Mouse (Mus musculus): ENCODE data around the gene Gzmb.
"Not testable (repeated sequence)": the region's sequence is repeated elsewhere in the genome, so short reads cannot be mapped to it uniquely, and the experiment has no call there.

Gene Gzmb

DNA sequence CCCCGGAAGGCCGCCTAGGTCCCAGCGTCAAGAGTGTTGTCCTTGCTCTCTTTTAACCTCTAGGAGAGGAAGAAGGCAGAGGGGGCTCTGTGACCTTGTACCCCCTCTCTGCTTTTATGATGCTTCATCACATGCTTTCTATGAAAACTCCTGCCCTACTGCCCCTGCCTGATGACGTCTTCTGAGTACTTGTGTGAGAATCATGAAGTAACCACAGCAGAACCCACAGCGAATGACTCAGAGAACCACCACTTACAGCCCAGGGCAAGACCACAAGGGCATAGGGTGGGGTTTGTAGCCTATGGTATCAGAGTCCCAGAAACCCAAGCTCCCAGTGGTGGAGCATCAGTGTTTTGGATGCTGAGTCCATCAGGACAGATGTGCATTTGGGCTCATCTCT, at the start of gene Gzmb:
TSS of gene Gzmb (minus strand) at position 108 of the 400 bp plus-strand sequence.
- no peak for DNase-seq

DNA sequence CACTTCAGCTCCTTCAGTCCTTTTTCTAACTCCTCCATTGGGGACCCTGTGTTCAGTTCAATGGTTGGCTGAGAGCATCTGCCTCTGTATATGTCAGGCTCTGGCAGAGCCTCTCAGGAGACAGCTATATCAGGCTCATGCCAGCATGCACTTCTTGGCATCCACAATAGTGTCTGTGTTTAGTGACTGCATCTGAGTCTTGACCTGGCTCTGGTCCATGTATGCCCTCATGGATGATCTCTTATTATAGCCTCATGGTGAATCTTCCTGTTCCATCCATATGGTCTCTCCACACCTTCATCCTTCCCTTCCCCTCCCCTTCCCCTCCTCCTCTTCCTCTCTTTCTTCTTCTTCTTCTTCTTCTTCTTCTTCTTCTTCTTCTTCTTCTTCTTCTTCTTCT, 49.7 kb upstream of the Gzmb start:
- DNase-seq: peak; percentile 31 to 45

DNA sequence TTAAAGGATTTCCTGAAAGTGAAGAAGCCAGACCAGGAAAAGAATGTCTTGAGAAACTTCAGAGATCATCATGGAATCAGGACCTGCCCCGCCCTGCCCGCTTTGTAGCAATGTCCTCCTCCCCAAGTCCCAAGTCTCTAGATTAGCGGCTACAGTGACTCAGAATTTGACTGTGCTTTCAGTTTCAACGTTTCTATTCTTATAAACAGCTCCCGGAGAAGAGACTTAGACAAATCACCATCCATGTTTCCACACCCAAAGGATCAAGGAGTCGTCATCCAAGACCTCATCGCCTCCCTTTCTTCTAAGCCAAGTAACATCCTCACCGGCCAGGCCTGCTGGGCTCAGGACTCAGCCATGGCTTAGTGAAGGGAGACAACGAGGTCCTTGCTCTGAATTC, 48.2 kb upstream of the Gzmb start:
- no peak for DNase-seq

DNA sequence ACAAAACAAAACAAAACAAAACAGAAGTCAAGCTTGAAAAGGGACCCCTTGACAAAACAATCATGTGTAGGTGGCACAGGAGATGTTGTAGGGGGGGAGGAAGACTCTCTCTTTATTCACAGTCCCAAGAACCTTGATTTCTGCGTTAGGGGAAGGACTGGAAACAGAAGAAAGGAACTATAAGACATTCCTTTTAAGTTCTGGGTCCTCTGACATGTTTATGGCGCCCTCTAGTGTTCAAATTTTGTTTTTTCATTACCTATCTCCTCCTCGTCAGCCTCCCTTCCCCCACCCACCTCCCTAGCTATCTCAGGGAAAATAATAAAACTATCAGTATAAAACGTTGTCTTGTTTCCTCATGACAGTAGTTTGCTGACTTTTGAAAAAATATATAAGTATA, 42.1 kb upstream of the Gzmb start:
- DNase-seq: no peak

DNA sequence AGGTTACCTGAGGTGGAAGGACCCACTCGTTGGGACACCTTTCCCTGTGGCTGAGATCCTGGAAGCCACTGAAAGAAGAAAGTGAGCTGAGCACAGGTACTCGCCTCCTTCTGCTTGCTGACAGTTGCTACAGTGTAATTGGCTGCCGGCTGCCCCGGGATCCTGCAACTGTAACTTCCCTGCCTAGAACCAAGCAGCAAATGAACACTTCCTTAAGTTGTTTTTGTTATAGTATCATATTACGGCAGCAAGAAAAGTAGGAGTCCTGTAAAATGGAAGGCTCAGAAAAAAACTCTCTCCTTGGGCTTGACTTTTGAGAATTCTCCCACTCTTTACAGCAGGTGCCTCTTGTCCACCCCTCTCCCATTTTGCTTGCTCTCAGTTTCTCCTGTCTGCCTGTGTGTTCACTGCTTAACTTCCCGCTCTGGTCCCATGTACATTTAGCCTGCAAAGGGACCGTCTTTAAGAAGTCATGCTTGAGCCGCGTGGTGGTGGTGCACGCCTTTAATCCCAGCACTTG, 41.5 kb upstream of the Gzmb start:
- DNase-seq: no peak

DNA sequence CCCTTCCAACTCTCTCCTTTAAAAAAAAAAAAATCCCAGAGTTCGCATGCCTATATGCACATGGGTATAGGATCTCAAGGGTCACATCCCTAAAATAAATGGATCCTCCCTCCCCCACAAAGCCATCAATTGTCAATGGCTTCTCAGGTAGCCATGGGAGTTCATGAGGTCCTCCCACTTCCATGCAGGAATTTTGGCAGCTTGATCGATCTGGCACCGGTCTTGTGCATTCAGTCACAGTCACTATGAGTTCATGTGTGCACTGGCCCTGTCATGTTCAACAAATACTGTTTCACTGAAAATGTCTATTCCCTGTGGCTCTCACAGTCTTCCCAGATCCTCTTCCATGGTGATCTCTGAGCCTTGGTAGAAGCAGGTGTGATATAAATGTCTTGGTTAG, 40.0 kb upstream of the Gzmb start:
- DNase-seq: no peak

DNA sequence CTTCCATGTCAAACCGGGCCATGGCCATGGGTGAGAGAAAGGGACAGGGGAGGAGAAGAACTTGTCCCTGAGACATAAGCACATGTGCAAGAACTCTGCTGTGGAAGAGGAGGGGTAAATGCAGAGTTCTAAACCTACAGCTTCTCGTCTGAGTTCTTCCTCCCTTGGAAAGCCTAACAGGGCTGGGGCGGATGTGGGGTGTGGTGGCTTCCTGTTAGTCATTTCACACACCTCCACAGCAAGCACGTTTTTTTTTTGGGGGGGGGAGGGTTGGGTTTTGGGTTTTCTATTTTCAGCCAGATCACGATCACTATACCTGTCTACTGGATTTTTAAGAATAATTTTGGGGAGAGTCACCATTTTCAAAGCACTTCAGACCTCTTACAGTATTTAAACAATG, 34.7 kb upstream of the Gzmb start:
- no peak for DNase-seq

DNA sequence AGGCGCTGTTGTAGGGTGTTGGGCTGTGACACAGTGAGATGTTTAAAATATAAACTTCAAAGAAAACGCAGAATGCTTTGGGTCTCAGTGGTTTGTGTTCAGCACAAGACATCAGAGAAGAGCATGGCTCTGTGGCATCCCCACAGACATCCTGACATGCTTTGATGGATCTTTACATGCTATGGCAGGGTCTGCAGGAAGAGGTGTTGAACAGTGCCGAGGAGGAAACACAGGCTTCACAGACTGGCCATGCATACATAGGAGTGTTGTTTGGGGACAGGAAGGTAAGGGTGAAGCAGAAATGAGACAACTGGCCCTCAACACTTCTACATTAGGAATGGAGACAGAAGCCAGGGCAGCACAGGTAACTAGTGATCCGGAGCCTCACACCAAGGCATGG, 34.0 kb upstream of the Gzmb start:
- no peak for DNase-seq

DNA sequence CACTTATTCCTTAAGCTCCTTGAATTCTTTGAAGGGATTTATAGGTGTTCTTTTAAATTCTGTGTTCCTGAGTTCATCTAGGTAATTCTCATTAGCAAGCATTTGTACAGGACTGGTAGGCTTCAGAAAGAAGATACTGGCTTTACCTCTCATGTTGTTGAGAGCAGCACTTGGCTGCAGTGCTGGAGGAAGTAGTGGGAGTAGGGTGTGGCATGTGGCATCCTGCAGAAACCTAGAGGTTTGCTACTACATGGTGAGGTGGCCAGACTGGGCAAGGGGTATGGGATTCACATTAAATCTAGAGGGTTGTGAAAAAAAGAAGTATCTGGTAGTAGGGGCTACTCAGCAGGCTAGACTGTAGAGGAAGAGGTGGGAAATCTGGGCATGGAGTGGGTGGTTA, 31.1 kb upstream of the Gzmb start:
- no peak for DNase-seq

DNA sequence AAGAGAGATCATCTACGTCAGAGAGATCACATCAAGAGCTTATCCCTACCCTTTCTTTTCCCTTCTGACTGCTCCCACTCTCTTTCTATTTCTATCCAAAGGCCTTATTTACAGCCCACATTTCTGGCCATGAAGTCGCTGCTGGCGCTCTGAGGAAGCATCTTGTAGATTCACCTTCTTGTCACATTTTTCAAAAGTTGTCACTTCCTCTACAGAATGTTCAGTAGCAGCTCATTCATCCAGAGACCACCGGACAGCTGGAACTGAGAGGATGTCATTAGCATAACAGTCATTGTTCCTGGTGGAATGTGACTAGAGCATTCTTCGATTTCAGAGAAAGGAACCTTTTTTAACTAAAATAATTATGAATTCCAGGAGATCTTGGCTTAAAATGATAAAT, 26.6 kb upstream of the Gzmb start:
- DNase-seq: no peak

DNA sequence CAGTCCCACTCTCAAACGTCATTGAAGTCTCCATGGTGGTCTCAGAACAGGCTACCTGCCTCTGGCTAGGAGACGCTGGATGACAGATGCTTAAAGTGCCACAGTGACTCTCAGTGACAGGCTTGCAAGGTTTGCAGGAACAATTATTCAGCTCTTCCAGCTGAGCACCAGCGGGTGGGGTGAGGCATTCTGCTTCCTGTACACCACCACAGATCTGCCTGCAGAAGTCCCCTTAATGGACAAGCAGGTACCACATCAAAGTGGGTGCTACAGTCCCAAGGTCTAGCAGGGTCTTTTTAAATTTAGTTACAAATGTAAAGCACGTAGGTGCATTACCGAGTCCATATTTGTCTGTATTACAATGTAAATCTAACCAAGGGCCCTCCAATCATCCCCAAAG, 25.7 kb upstream of the Gzmb start:
- no peak for DNase-seq

DNA sequence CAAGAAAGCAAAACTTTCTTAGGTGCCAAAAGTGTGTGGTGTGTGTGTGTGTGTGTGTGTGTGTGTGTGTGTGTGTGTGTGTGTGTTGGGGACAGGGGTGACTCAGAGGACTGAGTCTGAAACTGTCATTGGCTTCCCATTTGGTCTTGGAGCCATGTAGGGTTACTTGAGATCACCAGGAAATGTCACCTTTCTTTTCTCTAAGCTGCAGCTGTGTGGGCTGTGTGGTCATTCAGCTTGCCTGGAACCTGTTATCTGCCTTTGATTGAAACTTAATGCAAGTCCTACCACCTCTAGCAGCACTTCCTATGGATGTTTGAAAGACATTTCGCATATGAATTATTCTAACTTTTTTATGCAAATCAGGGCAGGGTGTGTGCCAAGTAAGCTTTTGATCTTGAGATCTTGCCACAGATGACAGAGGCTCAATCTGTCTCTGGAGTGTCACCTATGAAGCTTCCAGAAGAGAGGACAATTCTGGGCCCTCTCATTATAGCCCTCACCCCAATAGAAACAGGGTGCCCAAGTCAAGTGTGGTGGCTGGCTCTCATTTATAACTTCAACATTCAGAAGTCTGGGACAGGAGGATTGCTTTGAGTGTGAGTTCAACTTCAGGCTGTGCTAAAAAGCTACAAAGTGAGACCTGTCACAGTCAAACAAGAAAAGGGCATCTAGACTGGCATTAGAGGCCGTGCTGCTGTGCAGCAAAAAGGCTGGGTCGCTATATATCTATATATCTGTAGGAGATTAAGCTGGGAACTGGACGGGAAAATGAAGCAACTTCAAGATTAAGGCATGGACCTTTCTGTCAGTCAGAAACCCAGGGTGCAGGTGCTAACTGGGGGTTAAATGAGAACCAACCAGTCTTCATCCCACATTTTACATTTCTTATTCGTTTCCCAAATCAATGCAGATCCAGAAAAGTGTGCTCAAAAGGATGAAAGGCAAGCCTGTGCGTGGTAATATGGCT, 22.6 kb upstream of the Gzmb start:
- DNase-seq: no peak

DNA sequence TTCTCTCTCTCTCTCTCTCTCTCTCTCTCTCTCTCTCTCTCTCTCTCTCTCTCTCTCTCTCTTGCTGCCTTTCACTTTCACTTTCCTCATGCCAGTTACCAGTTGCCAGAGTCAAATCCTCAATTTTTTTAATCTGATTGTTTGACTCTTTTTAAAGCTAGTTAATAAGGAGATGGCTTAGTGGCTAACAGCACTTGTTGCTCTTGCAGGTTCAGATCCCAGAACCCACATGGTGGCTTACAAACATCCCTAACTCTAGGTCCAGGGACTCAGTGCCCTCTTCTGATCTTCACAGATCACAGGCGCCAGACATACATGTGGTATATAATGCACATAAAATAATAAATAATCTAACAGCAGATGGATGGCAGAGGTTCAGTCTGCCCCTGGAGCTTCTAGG, 21.8 kb upstream of the Gzmb start:
- DNase-seq: no peak

DNA sequence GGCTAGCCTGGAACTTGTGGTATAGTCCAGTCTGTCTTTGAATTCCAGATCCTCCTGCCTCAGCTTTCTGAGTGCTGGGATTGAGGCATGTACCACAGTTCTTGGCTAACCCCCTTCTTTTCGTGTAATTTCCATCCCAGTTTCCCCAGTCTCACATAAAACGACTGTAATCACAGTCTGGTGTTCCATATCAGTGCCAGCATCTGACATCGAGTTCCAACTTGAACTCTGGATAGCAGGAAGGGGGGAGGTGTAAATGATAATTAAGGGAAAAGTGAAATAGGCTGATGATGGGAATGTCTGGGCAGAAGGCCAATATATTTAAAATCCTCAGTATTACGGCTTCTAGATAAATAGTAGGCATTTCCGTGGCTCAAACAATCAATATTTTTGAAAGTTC, 19.0 kb upstream of the Gzmb start:
- DNase-seq: no peak

DNA sequence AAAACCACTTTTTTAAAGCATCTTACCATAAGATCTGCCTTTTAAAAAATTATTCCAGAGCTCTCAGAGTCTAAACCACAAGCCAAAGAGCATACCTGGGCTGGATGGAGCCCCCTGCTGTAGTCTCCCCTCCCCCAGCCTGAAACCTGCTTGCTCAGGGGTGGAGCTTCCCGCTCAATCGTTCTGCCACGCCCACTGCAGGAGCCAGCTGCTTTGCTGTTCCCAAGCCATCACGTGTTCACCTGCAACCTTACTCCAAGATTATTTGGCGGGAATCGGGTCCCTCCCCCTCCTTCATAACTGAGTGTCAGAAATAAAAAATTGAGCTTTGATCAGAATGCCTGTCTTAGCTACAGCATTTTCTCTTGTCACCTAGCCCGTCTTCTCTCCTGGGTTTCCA, 16.6 kb upstream of the Gzmb start:
- DNase-seq: not testable (repeated sequence)

DNA sequence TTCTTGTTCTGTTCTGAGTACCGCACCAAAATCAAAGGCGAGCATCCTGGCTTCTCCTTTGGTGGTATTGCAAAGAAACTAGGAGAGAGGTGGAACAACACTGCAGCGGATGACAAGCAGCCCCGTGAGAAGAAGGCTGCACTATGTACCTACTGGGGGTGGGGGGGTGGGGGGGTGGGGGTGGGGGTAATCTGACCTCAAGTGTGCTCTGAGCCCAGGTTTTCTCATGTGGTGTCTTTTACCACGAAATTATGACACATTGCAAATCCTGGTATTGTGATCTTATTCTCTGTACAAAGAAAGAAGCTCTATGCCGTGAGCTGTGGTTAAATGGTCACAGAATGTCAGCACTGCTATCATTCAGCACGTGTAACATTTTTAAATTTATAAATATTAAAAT, 14.0 kb upstream of the Gzmb start:
- not testable (repeated sequence) for DNase-seq

DNA sequence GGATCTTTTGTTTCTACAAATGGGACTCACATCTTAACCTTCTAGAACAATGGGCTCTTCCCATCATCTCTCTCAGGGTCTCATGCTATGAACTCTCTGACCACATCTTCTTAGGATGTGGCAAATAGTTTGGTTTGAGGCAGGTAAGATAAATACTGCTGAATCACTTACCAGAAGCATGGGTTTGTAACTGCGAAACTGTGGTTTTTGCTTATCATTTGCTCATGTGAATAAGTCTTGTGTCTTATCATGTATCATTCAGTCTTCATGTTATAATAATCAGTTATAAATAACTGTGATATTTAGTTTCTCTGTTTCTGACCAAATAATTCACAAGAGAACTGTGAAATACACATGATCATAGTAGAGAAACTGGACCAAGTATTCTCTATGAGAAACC, 4.0 kb upstream of the Gzmb start:
- DNase-seq: no peak

DNA sequence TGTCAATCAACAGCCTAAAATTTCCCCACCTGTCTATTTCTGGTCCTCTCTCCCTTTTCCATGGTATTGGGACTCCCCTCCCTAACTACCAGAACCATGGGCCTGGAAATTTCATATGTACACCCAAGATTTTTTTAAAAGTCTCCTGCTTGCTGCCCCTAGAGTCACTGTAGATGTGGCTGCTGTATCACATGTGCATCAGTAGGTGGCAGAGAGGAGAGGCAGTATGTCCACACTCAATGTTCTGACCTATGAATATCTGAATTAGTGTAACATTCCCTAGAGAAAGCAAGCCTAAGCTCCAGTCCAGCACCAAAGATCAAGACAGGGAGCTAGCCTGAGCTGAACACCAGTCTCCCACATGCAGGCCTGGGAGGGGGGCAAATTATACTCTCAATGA, 21.7 kb downstream of the Gzmb start:
- DNase-seq: no peak

DNA sequence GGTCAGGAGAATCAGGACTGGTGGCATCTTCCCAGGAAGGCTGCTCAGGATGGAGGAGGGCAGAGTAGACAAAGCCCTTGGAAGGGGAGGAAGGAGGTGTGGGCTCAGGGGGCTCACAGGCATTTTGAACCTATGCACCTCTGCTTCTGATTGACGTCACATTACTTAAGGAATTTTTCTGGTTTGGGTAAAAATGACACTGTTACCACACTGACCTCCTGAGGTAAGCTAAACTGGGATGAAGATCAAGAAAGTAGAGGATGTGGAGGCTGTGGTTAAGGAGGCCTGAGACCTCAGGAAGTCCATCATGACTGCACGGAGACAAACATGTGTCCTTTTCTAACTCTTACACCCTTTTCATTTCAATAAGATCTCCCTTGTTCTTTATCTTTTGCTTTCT, 27.5 kb downstream of the Gzmb start, which contains the start of gene Gzmc:
TSS of gene Gzmc (minus strand) at position 101 of the 400 bp plus-strand sequence.
- DNase-seq: no peak

DNA sequence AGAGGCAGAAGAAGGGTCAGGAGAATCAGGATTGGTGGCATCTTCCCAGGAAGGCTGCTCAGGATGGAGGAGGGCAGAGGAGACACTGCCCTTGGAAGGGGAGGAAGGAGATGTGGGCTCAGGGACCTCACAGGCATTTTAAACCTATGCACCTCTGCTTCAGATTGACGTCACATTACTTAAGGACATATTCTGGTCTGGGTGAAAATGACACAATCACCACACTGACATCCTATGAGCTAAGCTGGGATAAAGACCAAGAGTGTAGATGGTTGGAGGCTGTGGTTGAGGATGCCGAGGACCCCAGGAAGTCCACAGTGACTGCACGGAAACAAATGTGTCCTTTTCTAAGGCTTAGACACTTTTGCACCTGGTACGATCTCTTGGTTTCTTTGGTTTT, 50.7 kb downstream of the Gzmb start, which contains the start of gene Gzmf:
TSS of gene Gzmf (minus strand) at position 101 of the 400 bp plus-strand sequence.
- no peak for DNase-seq
